Mouse (Mus musculus): ENCODE results near the gene Csf2ra.
"Not testable (repeated sequence)": the region's sequence is repeated elsewhere in the genome, so short reads cannot be mapped to it uniquely, and the experiment has no call there.

Csf2ra gene

GRCm38 (mm10) chr19:61224678-61225525 is 3.3 kb downstream of the Csf2ra start:
- peak in 1 of 2 experiments; percentile 38 for DNase-seq

GRCm38 (mm10) chr19:61223706-61224328 is 4.4 kb downstream of the Csf2ra start:
- DNase-seq = no peak

GRCm38 (mm10) chr19:61207506-61207905 is 20.7 kb downstream of the Csf2ra start:
- DNase-seq = not testable (repeated sequence)

GRCm38 (mm10) chr19:61199836-61200235 is 28.4 kb downstream of the Csf2ra start:
- peak; percentile 17 to 52 for DNase-seq

GRCm38 (mm10) chr19:61199316-61199715 is 28.9 kb downstream of the Csf2ra start:
- DNase-seq = peak; percentile 74 to 91

GRCm38 (mm10) chr19:61183590-61183989 is 44.6 kb downstream of the Csf2ra start, which contains the start of gene Gm6020:
TSS of gene Gm6020 (plus strand) at chr19:61183890.
- DNase-seq = not testable (repeated sequence)

GRCm38 (mm10) chr19:61175756-61176324 is 52.4 kb downstream of the Csf2ra start, which contains the start of gene Gm7102:
TSS of gene Gm7102 (minus strand) at chr19:61176309.
- DNase-seq = no peak

All from spleen, adult 18-20 months (tissue).